Mouse (Mus musculus): Measurements from ENCODE around the gene Sva. TPM values are rescaled to one million over a fixed set of nuclear protein-coding genes. Genes with fewer than 3 reads are reported as not detected.

Sva gene
- not detected in 2 replicates for polyA plus RNA-seq (2012)

- no peak for TF ChIP-seq GATA1 (IDR thresholded peaks at IDR 0.05; ENCODE audit: low read length)
Measured at GRCm38 (mm10) chr6:42038094-42038493, at the start of gene Sva. Gene Sva, plus strand, starts transcription at chr6:42038394.

Other genes with a start within 250 kb of the Sva start
- gene Pip, start 190.9 kb upstream of the Sva start, polyA plus RNA-seq (2012), result not detected in 2 replicates
- not detected in 2 replicates for gene Sval2, start 185.4 kb upstream of the Sva start, polyA plus RNA-seq (2012)
- not detected in 2 replicates for gene Sval1, start 86.8 kb upstream of the Sva start, polyA plus RNA-seq (2012)
- gene Sval3, start 70.3 kb upstream of the Sva start, polyA plus RNA-seq (2012), result not detected in 2 replicates
- gene Tas2r139, start 102.5 kb downstream of the Sva start, polyA plus RNA-seq (2012), result not detected in 2 replicates
- not detected in 2 replicates for gene Tas2r144, start 176.9 kb downstream of the Sva start, polyA plus RNA-seq (2012)
- gene Gstk1, start 207.5 kb downstream of the Sva start, polyA plus RNA-seq (2012), result not detected in 2 replicates
- gene Tmem139, start 223.6 kb downstream of the Sva start, polyA plus RNA-seq (2012), result not detected in 2 replicates
- 4.3 and 6.7 TPM in 2 replicates for gene Casp2, start 226.6 kb downstream of the Sva start, polyA plus RNA-seq (2012)
- not detected in 2 replicates for gene Clcn1, start 248.3 kb downstream of the Sva start, polyA plus RNA-seq (2012)

All from G1E-ER4 (cell line).